Mouse (Mus musculus) embryonic facial prominence, embryonic 11.5 days (tissue): ENCODE data around the gene Cend1. TPM values are rescaled to one million over a fixed set of nuclear protein-coding genes. Genes with fewer than 3 reads are reported as not detected.

Experiments
- ATAC-seq: fragments of 200-750 bp; cut with Nextera tagmentation; replicated peaks from 2 replicates; pipeline ENCODE4 v1.8.0; 2017; ENCODE audit warnings: low read depth; ENCODE audit not compliant: insufficient number of reproducible peaks, low FRiP score, low TSS enrichment
- DNase-seq: peaks from one replicate; pipeline ENCODE4 v3.0.0-alpha.2; 2015; ENCODE audit warnings: low spot score
- H3K27ac ChIP-seq: fragments of 300-500 bp; sonication (generic); replicated peaks from 2 replicates; pipeline ENCODE4 v1.5.1; 2014; ENCODE audit warnings: mild to moderate bottlenecking, low read depth, low read length, control low read depth
- H3K27me3 ChIP-seq: fragments of 300-500 bp; sonication (generic); 2 replicates; pipeline ENCODE4 v1.6.1; 2014; ENCODE audit warnings: mild to moderate bottlenecking, low read length, moderate library complexity, mixed read lengths; ENCODE audit not compliant: control insufficient read depth, insufficient read depth
- H3K36me3 ChIP-seq: fragments of 300-500 bp; sonication (generic); replicated peaks from 2 replicates; pipeline ENCODE4 v1.6.1; 2014; ENCODE audit warnings: low read depth, mild to moderate bottlenecking, low read length, moderate library complexity, mixed read lengths; ENCODE audit not compliant: control insufficient read depth, insufficient read depth
- H3K4me1 ChIP-seq: fragments of 300-500 bp; sonication (generic); 2 replicates; pipeline ENCODE4 v1.6.1; 2014; ENCODE audit warnings: low read length, mixed read lengths; ENCODE audit not compliant: control insufficient read depth, insufficient read depth
- H3K4me2 ChIP-seq: fragments of 300-500 bp; sonication (generic); 2 replicates; pipeline ENCODE4 v1.6.1; 2014; ENCODE audit warnings: low read depth, mild to moderate bottlenecking, control low read depth, low read length, moderate library complexity
- H3K4me3 ChIP-seq: fragments of 300-500 bp; sonication (generic); 2 replicates; pipeline ENCODE4 v1.5.1; 2014; ENCODE audit warnings: low read depth, low read length, control low read depth
- H3K9ac ChIP-seq: fragments of 300-500 bp; sonication (generic); replicated peaks from 2 replicates; pipeline ENCODE4 v1.6.1; 2014; ENCODE audit warnings: mild to moderate bottlenecking, control low read depth, low read length
- H3K9me3 ChIP-seq: fragments of 300-500 bp; sonication (generic); replicated peaks from 2 replicates; pipeline ENCODE4 v1.6.1; 2016; ENCODE audit warnings: mild to moderate bottlenecking, low read length, inconsistent platforms, mixed read lengths; ENCODE audit not compliant: control insufficient read depth
- WGBS: fragments of 180-500 bp; shearing (Covaris S2); extraction: QIAGEN DNeasy Blood & Tissue Kit; methylation state at CpG from one replicate; pipeline ENCODE4 v1.1.7; 2014; 5-methylcytosine and 5-hydroxymethylcytosine counted together
- polyA plus RNA-seq: library from polyadenylated mRNA; unstranded; fragments of >200 nt; fragmentation: Nextera tagmentation; extraction: Ambion mirVana; gene quantifications from 2 replicates; pipeline ENCODE4 v1.2.1, GENCODE M21; 2014

The Cend1 gene
- polyA plus RNA-seq, 1 experiment from 2014 or later: 2.5 TPM

DNA sequence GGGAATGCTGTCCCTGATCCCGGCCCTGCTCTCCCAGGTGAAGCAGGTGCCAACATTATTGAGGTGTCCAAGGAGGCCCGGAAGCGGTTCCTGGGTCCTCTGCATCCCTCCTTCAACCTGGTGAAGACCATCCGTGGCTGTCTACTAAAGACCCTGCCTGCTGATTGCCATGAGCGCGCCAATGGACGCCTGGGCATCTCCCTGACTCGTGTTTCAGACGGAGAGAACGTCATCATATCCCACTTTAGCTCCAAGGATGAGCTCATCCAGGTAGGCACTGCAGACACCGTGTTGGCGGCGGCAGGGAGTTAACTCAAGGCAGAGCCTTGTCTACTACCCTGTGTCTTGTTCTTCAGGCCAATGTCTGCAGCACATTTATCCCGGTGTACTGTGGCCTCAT is 27.9 kb upstream of the Cend1 start:
- DNase-seq (no peak), ATAC-seq (no peak)
- Histone ChIP-seq H3K9ac (no peak overlapping the region), H3K4me3 (no peak overlapping the region), H3K4me2 (no peak overlapping the region), H3K27me3 (peaks cover 16% of the 10 kb centered on the region), H3K36me3 (no peaks in the 10 kb centered on the region), H3K4me1 (peaks cover 9% of the 10 kb centered on the region; the same call in 1 of the 2 replicates), H3K9me3 (no peaks in the 10 kb centered on the region), H3K27ac (no peak overlapping the region)
- 92% methylated on average over 14 of the region's 14 CpGs for WGBS

DNA sequence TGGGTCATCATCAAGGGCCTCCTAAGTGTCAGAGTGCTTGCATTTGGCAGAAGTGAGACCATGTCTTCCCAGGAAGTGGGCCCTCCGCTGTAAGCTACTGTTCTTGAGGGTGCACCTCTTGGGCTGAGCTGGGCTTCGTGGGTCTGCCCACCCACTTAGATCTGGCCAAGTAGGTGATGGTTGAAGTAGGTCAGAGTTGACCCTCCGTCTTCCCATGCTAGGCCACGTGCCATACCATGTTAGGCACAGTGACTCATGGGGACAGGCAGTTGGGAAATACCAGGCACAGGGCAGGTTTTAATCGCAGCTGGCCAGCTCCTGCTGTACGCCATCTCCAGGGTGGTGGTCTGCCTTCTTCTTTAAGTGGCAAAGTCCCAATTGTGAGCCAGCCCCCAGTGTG is 27.4 kb upstream of the Cend1 start:
- Histone ChIP-seq H3K9me3 (no peaks in the 10 kb centered on the region), H3K4me2 (no peak overlapping the region), H3K4me3 (no peak overlapping the region), H3K4me1 (peaks cover 5% of the 10 kb centered on the region; the same call in 1 of the 2 replicates), H3K36me3 (0 out of 2 replicates have a peak, but pooled peaks cover 3% of the 10 kb centered on the region), H3K27me3 (peaks cover 11% of the 10 kb centered on the region), H3K27ac (no peak overlapping the region), H3K9ac (no peak overlapping the region)
- DNase-seq (no peak), ATAC-seq (no peak)
- 92% methylated on average over 6 of the region's 6 CpGs for WGBS

DNA sequence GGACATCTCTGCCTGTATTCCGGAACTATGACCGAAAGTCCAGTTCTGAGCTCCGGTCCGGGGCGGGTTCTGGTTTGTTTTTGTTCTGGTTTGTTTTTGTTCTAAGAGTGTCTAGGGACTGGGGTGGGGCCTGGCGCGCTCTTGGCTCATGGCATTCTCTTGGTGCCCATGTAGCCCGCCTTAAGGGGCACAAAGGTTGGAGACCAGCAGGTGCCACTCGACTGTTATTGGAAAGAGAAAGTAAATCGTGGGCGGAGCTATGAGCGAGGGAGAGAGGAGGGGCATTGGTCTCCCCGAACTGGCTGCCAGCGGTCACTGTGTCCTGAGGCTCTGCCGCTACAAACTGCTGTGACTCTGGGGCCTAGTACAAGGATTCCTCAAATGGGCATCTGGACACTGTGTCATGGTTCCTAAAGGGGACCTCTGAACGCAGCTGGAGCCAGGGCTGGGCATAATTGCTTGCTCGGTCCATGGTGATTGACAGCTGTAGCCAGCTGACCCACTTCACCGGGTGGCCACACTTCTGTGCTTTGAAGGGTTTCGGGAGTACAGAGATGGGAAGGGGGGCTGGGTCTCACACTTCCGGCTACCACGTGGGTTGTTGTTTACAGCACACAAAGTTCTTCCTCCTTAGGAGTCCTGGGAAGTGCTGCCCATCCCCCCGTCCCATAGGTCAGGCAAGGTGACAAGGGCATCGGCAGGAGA is 26.5 kb upstream of the Cend1 start:
- no peaks in the 10 kb centered on the region for H3K9me3 ChIP-seq
- H3K4me3 ChIP-seq: peak overlapping the region; percentile 43
- DNase-seq (peak; percentile 61), ATAC-seq (0 out of 2 replicates have a peak, but pooled peaks have one; percentile 7)
- WGBS: under 1% methylated on average over 23 of the region's 23 CpGs
- H3K27ac ChIP-seq: peak overlapping the region; percentile 9; the same call in 1 of the 2 replicates
- H3K4me2 ChIP-seq: peak overlapping the region; percentile 92
- peaks cover 4% of the 10 kb centered on the region; the same call in 1 of the 2 replicates for H3K4me1 ChIP-seq
- H3K36me3 ChIP-seq: 0 out of 2 replicates have a peak, but pooled peaks cover 3% of the 10 kb centered on the region
- peaks cover 4% of the 10 kb centered on the region for H3K27me3 ChIP-seq
- H3K9ac ChIP-seq: peak overlapping the region; percentile 47

GRCm38 (mm10) chr7:141454967-141455551 is 25.8 kb upstream of the Cend1 start, which contains the start of gene Pnpla2:
Pnpla2 (plus strand) TSS chr7:141455198.
- peak; percentile 78 for ATAC-seq
- 0 out of 2 replicates have a peak, but pooled peaks cover 3% of the 10 kb centered on the region for H3K36me3 ChIP-seq
- peaks cover 4% of the 10 kb centered on the region; the same call in 1 of the 2 replicates for H3K4me1 ChIP-seq
- DNase-seq: peak; percentile 92
- H3K9me3 ChIP-seq: no peaks in the 10 kb centered on the region
- H3K9ac ChIP-seq: peak within 1 kb of the TSS; percentile 47
- under 1% methylated on average over 44 of the region's 45 CpGs for WGBS
- peak within 1 kb of the TSS; percentile 92 for H3K4me2 ChIP-seq
- peak within 1 kb of the TSS; percentile 9; the same call in 1 of the 2 replicates for H3K27ac ChIP-seq
- peak within 1 kb of the TSS; percentile 43 for H3K4me3 ChIP-seq
- H3K27me3 ChIP-seq: no peaks in the 10 kb centered on the region

GRCm38 (mm10) chr7:141453636-141454035 is 24.3 kb upstream of the Cend1 start:
- H3K4me2 ChIP-seq: no peak overlapping the region
- no peak for ATAC-seq
- no peaks in the 10 kb centered on the region for H3K9me3 ChIP-seq
- no peaks in the 10 kb centered on the region for H3K27me3 ChIP-seq
- H3K27ac ChIP-seq: no peak overlapping the region
- H3K9ac ChIP-seq: no peak overlapping the region
- 0 out of 2 replicates have a peak, but pooled peaks cover 3% of the 10 kb centered on the region for H3K36me3 ChIP-seq
- peaks cover 4% of the 10 kb centered on the region; the same call in 1 of the 2 replicates for H3K4me1 ChIP-seq
- 82% methylated on average over 2 of the region's 2 CpGs for WGBS
- no peak overlapping the region for H3K4me3 ChIP-seq
- no peak for DNase-seq

- no peak overlapping the region for H3K9ac ChIP-seq
- no peak overlapping the region for H3K27ac ChIP-seq
- H3K4me2 ChIP-seq: no peak overlapping the region
- no peaks in the 10 kb centered on the region for H3K27me3 ChIP-seq
- H3K4me3 ChIP-seq: no peak overlapping the region
- DNase-seq: no peak
- no peak for ATAC-seq
- no peaks in the 10 kb centered on the region for H3K9me3 ChIP-seq
- H3K4me1 ChIP-seq: peaks cover 4% of the 10 kb centered on the region; the same call in 1 of the 2 replicates
- H3K36me3 ChIP-seq: 0 out of 2 replicates have a peak, but pooled peaks cover 3% of the 10 kb centered on the region
Measured at GRCm38 (mm10) chr7:141451928-141452327, 22.6 kb upstream of the Cend1 start.

- DNase-seq: peak; percentile 96
- 0 out of 2 replicates have a peak, but pooled peaks cover 3% of the 10 kb centered on the region for H3K36me3 ChIP-seq
- WGBS: under 1% methylated on average over 63 of the region's 63 CpGs
- H3K9me3 ChIP-seq: no peaks in the 10 kb centered on the region
- H3K9ac ChIP-seq: peak within 1 kb of the TSS; percentile 89
- peaks cover 7% of the 10 kb centered on the region; the same call in 1 of the 2 replicates for H3K4me1 ChIP-seq
- no peaks in the 10 kb centered on the region for H3K27me3 ChIP-seq
- ATAC-seq: peak; percentile 77
- peak within 1 kb of the TSS; percentile 48 for H3K27ac ChIP-seq
- peak within 1 kb of the TSS; percentile 85 for H3K4me3 ChIP-seq
- peak within 1 kb of the TSS; percentile 49 for H3K4me2 ChIP-seq
Measured at GRCm38 (mm10) chr7:141447110-141447991, 18.1 kb upstream of the Cend1 start, which contains the start of gene Rplp2. Rplp2 (plus strand) TSS chr7:141447370.
